Comparison of ENCODE assay signal across 23 mouse cellular contexts in the genomic region with DNA sequence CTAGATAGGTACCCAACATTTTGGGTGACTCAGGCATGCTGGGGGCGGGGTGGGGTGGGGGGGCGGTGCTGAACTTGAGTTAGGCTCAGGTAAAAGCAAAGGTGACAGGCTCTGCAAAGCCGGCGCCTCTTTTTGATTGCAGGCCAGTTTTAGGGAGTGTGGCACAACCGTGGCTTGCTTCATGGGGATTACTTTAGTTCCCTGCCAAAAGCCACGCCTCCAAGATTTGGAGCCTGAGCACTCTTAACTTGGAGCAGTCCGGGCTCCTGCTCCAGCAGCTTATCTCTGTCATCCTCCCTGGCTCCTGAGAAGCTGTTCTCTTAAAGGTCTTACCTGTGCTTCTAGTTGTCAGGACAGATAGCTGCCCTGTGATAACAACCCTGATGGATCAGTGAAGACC. TPM values are rescaled to one million over a fixed set of nuclear protein-coding genes. Genes with fewer than 3 reads are reported as not detected.
DNase-seq lines count a peak whose midpoint lies in the region; ATAC-seq lines count a peak whose summit lies in the region.
"Had no signal": no experiment of that assay in that cellular context is flagged by ENCODE, and none has a peak within 500 bp of the region (broad histone marks: within the 10 kb centered on the region; RNA-seq: fewer than 3 reads in every experiment).

No protein-coding gene starts in this region.

- no peak overlapping the region for H3K4me2 ChIP-seq in liver, embryonic 11.5 days
- no peak overlapping the region for H3K4me2 ChIP-seq in intestine, embryonic 16.5 days (ENCODE audit: low read depth, low read length)
- H3K4me2 ChIP-seq: embryonic facial prominence, embryonic 15.5 days; heart, embryonic 11.5 days; heart, embryonic 15.5 days; hindbrain, embryonic 14.5 days had no signal

- H3K36me3 ChIP-seq in liver, embryonic 11.5 days (ENCODE audit: control insufficient read depth, insufficient read depth, low read length), result no peaks in the 10 kb centered on the region
- no peaks in the 10 kb centered on the region for H3K36me3 ChIP-seq in intestine, embryonic 16.5 days (ENCODE audit: control insufficient read depth, insufficient read depth, low read length)
- H3K36me3 ChIP-seq: forebrain, embryonic 10.5 days; heart, embryonic 15.5 days had no signal

- no peaks in the 10 kb centered on the region for H3K27me3 ChIP-seq in liver, embryonic 11.5 days (replicated peaks; ENCODE audit: control insufficient read depth, insufficient read depth, low read length)
- H3K27me3 ChIP-seq in intestine, embryonic 16.5 days (replicated peaks; ENCODE audit: control insufficient read depth, insufficient read depth, low read length), result no peaks in the 10 kb centered on the region
- H3K27me3 ChIP-seq: embryonic facial prominence, embryonic 15.5 days; heart, embryonic 15.5 days; Patski had no signal

- ATAC-seq in liver, embryonic 11.5 days (replicated peaks; ENCODE audit: low FRiP score), result no peak
- no peak for ATAC-seq in intestine, embryonic 16.5 days
- ATAC-seq: forebrain, embryonic 14.5 days; intestine, postnatal 0 days; Patski had no signal

- 78% methylated on average over 7 of the region's 7 CpGs for WGBS in liver, embryonic 11.5 days
- WGBS in intestine, embryonic 16.5 days, result 78% methylated on average over 7 of the region's 7 CpGs

- H3K9ac ChIP-seq in liver, embryonic 11.5 days (ENCODE audit: low read depth, low read length), result no peak overlapping the region
- no peak overlapping the region for H3K9ac ChIP-seq in intestine, embryonic 16.5 days (ENCODE audit: low read depth, low read length)
- H3K9ac ChIP-seq: embryonic facial prominence, embryonic 15.5 days; heart, embryonic 15.5 days; hindbrain, embryonic 14.5 days had no signal

- H3K4me3 ChIP-seq in liver, embryonic 11.5 days (ENCODE audit: low read depth, low read length), result no peak overlapping the region
- H3K4me3 ChIP-seq in intestine, embryonic 16.5 days (ENCODE audit: low read length), result no peak overlapping the region
- H3K4me3 ChIP-seq: embryonic facial prominence, embryonic 15.5 days; erythroblast, embryonic 14.5 days; forebrain, embryonic 10.5 days; heart, adult 2 months; heart, embryonic 15.5 days; hindbrain, embryonic 10.5 days had no signal

- H3K9me3 ChIP-seq in liver, embryonic 11.5 days (ENCODE audit: control insufficient read depth, low read length), result no peaks in the 10 kb centered on the region
- H3K9me3 ChIP-seq in intestine, embryonic 16.5 days (ENCODE audit: control insufficient read depth, low read length), result no peaks in the 10 kb centered on the region
- H3K9me3 ChIP-seq: embryonic facial prominence, embryonic 15.5 days; forebrain, embryonic 10.5 days; heart, embryonic 15.5 days; hindbrain, embryonic 10.5 days had no signal

- peak; percentile 58 for DNase-seq in adrenal gland, postnatal 10 days
- no peak for DNase-seq in adrenal gland, postnatal 4 days (ENCODE audit: low spot score in 2 of 2)
- peak; percentile 5 to 10 for DNase-seq in lung, adult 18-20 months
- no peak for DNase-seq in lung, postnatal 10 days
- DNase-seq in adrenal gland, postnatal 25 days, result peak; percentile 13
- no peak for DNase-seq in liver, embryonic 11.5 days (ENCODE audit: low spot score)
- DNase-seq: cerebellum, adult 11 months; cerebellum, adult 8-10 months; cerebellum, postnatal 14 days; embryo, embryonic 11 days; heart, postnatal 14 days had no signal

- no peak overlapping the region for H3K27ac ChIP-seq in liver, embryonic 11.5 days (ENCODE audit: low read depth, low read length)
- H3K27ac ChIP-seq in intestine, embryonic 16.5 days (ENCODE audit: low read length), result no peak overlapping the region
- H3K27ac ChIP-seq: embryonic facial prominence, embryonic 15.5 days; forebrain, embryonic 10.5 days; heart, adult 2 months; heart, embryonic 15.5 days; hindbrain, embryonic 10.5 days; hindbrain, embryonic 14.5 days had no signal

- H3K4me1 ChIP-seq in liver, embryonic 11.5 days (replicated peaks; ENCODE audit: control insufficient read depth, insufficient read depth, low read length), result no peaks in the 10 kb centered on the region
- no peaks in the 10 kb centered on the region for H3K4me1 ChIP-seq in intestine, embryonic 16.5 days (ENCODE audit: control insufficient read depth, insufficient read depth, low read length)
- H3K4me1 ChIP-seq: embryonic facial prominence, embryonic 15.5 days; heart, embryonic 15.5 days; hindbrain, embryonic 10.5 days had no signal

RNA-seq across cellular contexts. Expression of a gene that starts 21.8 kb away (rescaled TPM):
- 10 to 100 TPM; 10.1 to 13.1 TPM for total RNA-seq in adrenal gland, postnatal 10 days (2021)
- total RNA-seq in adrenal gland, postnatal 4 days (2021), result 10 to 100 TPM; 18.5 to 18.7 TPM
- total RNA-seq in adrenal gland, postnatal 25 days (2021), result 11.4 and 12.0 TPM in 2 replicates
- 2.9 and 3.1 TPM in 2 replicates for polyA plus RNA-seq in liver, embryonic 11.5 days (2014; fragmentation: Nextera tagmentation; extraction: Ambion mirVana)
- polyA plus RNA-seq in intestine, embryonic 16.5 days (2015; fragmentation: Nextera tagmentation; extraction: Ambion mirVana), result 3.2 TPM in 2 replicates
- polyA plus RNA-seq: erythroblast, embryonic 14.5 days had no signal

RNA-seq across cellular contexts. Expression of a gene that starts 55.1 kb away (rescaled TPM):
- total RNA-seq in adrenal gland, postnatal 10 days (2021), result 10 to 100 TPM; 50.7 to 57.4 TPM
- 10 to 100 TPM; 71.4 to 81.3 TPM for total RNA-seq in adrenal gland, postnatal 4 days (2021)
- 72.2 and 83.9 TPM in 2 replicates for total RNA-seq in adrenal gland, postnatal 25 days (2021)
- 54.3 and 62.8 TPM in 2 replicates for polyA plus RNA-seq in liver, embryonic 11.5 days (2014; fragmentation: Nextera tagmentation; extraction: Ambion mirVana)
- 28.2 and 29.7 TPM in 2 replicates for polyA plus RNA-seq in intestine, embryonic 16.5 days (2015; fragmentation: Nextera tagmentation; extraction: Ambion mirVana)

Comparison
In these comparisons a context has a peak if more than half of its experiments do, and no peak if none do; other contexts are left out.
1. DNase-seq: peak in adrenal gland, postnatal 10 days (single experiment), lung, adult 18-20 months (2 of 2) and adrenal gland, postnatal 25 days (single experiment); none in adrenal gland, postnatal 4 days (0 of 2), lung, postnatal 10 days (single experiment) and liver, embryonic 11.5 days (single experiment).